Mouse (Mus musculus) CH12.LX (cell line): Measurements from ENCODE around the gene Mdk. TPM values are rescaled to one million over a fixed set of nuclear protein-coding genes. Genes with fewer than 3 reads are reported as not detected.

Experiments used
- DNase-seq: peaks from one replicate; pipeline ENCODE4 v3.0.0-alpha.2; 2013; ENCODE audit errors: extremely low read depth
- H3K27ac ChIP-seq: 2 replicates; pipeline ENCODE4 v1.5.1; 2012; ENCODE audit warnings: low read depth, mild to moderate bottlenecking, control low read depth, moderate library complexity; ENCODE audit not compliant: insufficient read depth
- H3K27me3 ChIP-seq: replicated peaks from 2 replicates; pipeline ENCODE3; 2012; ENCODE audit warnings: inconsistent platforms
- H3K36me3 ChIP-seq, 2 experiments: replicated peaks in 1 of 2; 2 replicates each; pipeline versions ENCODE3 to v1.6.1; 2012; ENCODE audit warnings: inconsistent platforms in 1 of 2, low read length in 1 of 2, mild to moderate bottlenecking in 1 of 2, mixed read lengths in 1 of 2, moderate library complexity in 1 of 2; ENCODE audit not compliant: control insufficient read depth in 1 of 2, insufficient read depth in 1 of 2
- H3K4me1 ChIP-seq, 2 experiments: 2 replicates each; pipeline ENCODE4 v1.6.1; 2012; ENCODE audit warnings: inconsistent platforms in 1 of 2, moderate library complexity in 1 of 2; ENCODE audit not compliant: insufficient read depth in 2 of 2, control insufficient read depth in 1 of 2
- H3K4me2 ChIP-seq: 2 replicates; pipeline ENCODE4 v1.6.1; 2012; ENCODE audit warnings: low read depth, mild to moderate bottlenecking, control low read depth; ENCODE audit not compliant: poor library complexity, insufficient read depth, severe bottlenecking
- H3K4me3 ChIP-seq, 3 experiments: fragments of 150-350 bp in 1 of 3; sonication (generic) in 1 of 3; replicated peaks in 1 of 3; 2 replicates each; pipeline versions ENCODE3 to v1.5.1; 2011 to 2012; ENCODE audit warnings: low read depth in 2 of 3, low read length in 2 of 3, mild to moderate bottlenecking in 2 of 3, moderate library complexity in 2 of 3, control low read depth in 1 of 3, improper control_type of control experiment in 1 of 3, inconsistent platforms in 1 of 3, mixed read lengths in 1 of 3; ENCODE audit not compliant: poor library complexity in 1 of 3
- H3K79me2 ChIP-seq: replicated peaks from 2 replicates; pipeline ENCODE4 v1.6.1; 2012; ENCODE audit warnings: mild to moderate bottlenecking, moderate library complexity; ENCODE audit not compliant: control insufficient read depth, poor library complexity, insufficient read depth, severe bottlenecking; ENCODE audit errors: extremely low read depth
- H3K9ac ChIP-seq: 2 replicates; pipeline ENCODE4 v1.6.1; 2012; ENCODE audit warnings: low read depth, mild to moderate bottlenecking, control low read depth, moderate library complexity; ENCODE audit not compliant: insufficient read depth
- H3K9me3 ChIP-seq: replicated peaks from 2 replicates; pipeline ENCODE3; 2012; ENCODE audit warnings: low read length, inconsistent platforms, mixed read lengths
- BHLHE40 ChIP-seq: IDR thresholded peaks from 2 replicates; pipeline ENCODE4 v1.6.1; 2011; ENCODE audit warnings: mild to moderate bottlenecking, low read depth, low read length, improper control_type of control experiment
- CHD1 ChIP-seq: IDR thresholded peaks from 2 replicates; pipeline ENCODE4 v1.6.1; 2012; ENCODE audit warnings: low read depth, low read length, improper control_type of control experiment, inconsistent platforms
- CHD2 ChIP-seq: IDR thresholded peaks from 2 replicates; pipeline ENCODE4 v1.6.1; 2011; ENCODE audit warnings: low read length, improper control_type of control experiment
- CTCF ChIP-seq, 2 experiments: IDR thresholded peaks in 1 of 2; conservative IDR thresholded peaks in 1 of 2; 2 replicates each; pipeline ENCODE4 v1.5.1; 2011 to 2012; ENCODE audit warnings: low read depth in 2 of 2, low read length in 2 of 2, improper control_type of control experiment in 1 of 2, inconsistent platforms in 1 of 2, mild to moderate bottlenecking in 1 of 2, moderate library complexity in 1 of 2
- E2F4 ChIP-seq: IDR thresholded peaks from 2 replicates; pipeline ENCODE4 v1.6.1; 2011; ENCODE audit warnings: low read depth, low read length, improper control_type of control experiment; ENCODE audit not compliant: insufficient replicate concordance
- ELF1 ChIP-seq: IDR thresholded peaks from 2 replicates; pipeline ENCODE4 v1.6.1; 2014; ENCODE audit warnings: low read depth, mild to moderate bottlenecking, inconsistent platforms, low read length, improper control_type of control experiment
- GABPA ChIP-seq: IDR thresholded peaks from 2 replicates; pipeline ENCODE4 v1.6.1; 2012; ENCODE audit warnings: low read depth, low read length, improper control_type of control experiment, inconsistent platforms; ENCODE audit not compliant: insufficient replicate concordance
- HCFC1 ChIP-seq: IDR thresholded peaks from 2 replicates; pipeline ENCODE4 v1.6.1; 2012; ENCODE audit warnings: low read depth, mild to moderate bottlenecking, inconsistent platforms, low read length, improper control_type of control experiment
- JUN ChIP-seq: IDR thresholded peaks from 2 replicates; pipeline ENCODE4 v1.6.1; 2011; ENCODE audit warnings: low read depth, mild to moderate bottlenecking, low read length, improper control_type of control experiment, moderate library complexity; ENCODE audit not compliant: insufficient read depth
- KAT2A ChIP-seq: IDR thresholded peaks from 2 replicates; pipeline ENCODE4 v1.6.1; 2012; ENCODE audit warnings: low read length, improper control_type of control experiment, inconsistent platforms; ENCODE audit not compliant: insufficient replicate concordance
- MAZ ChIP-seq: IDR thresholded peaks from 2 replicates; pipeline ENCODE4 v1.6.1; 2012; ENCODE audit warnings: low read depth, mild to moderate bottlenecking, inconsistent platforms, low read length, improper control_type of control experiment, moderate library complexity
- MEF2A ChIP-seq: IDR thresholded peaks from 2 replicates; pipeline ENCODE4 v1.6.1; 2014; ENCODE audit warnings: low read depth, mild to moderate bottlenecking, inconsistent platforms, low read length, improper control_type of control experiment, borderline replicate concordance
- MXI1 ChIP-seq: IDR thresholded peaks from 2 replicates; pipeline ENCODE4 v1.6.1; 2011; ENCODE audit warnings: mild to moderate bottlenecking, low read depth, low read length, improper control_type of control experiment
- MYC ChIP-seq: IDR thresholded peaks from 2 replicates; pipeline ENCODE4 v1.6.1; 2011; ENCODE audit warnings: low read depth, mild to moderate bottlenecking, improper control_type of control experiment, low read length
- NRF1 ChIP-seq: IDR thresholded peaks from 2 replicates; pipeline ENCODE4 v1.6.1; 2014; ENCODE audit warnings: low read depth, mild to moderate bottlenecking, inconsistent platforms, low read length, improper control_type of control experiment, moderate library complexity
- PAX5 ChIP-seq: IDR thresholded peaks from 2 replicates; pipeline ENCODE4 v1.6.1; 2012; ENCODE audit warnings: low read length, inconsistent platforms, mixed read lengths
- POLR2A ChIP-seq: IDR thresholded peaks from 2 replicates; pipeline ENCODE4 v1.6.1; 2011; ENCODE audit warnings: low read depth, mild to moderate bottlenecking, improper control_type of control experiment, low read length
- RAD21 ChIP-seq: IDR thresholded peaks from 2 replicates; pipeline ENCODE4 v1.6.1; 2011; ENCODE audit warnings: low read depth, mild to moderate bottlenecking, low read length, improper control_type of control experiment, moderate library complexity
- RCOR1 ChIP-seq: conservative IDR thresholded peaks from 2 replicates; pipeline ENCODE4 v1.6.1; 2012; ENCODE audit warnings: low read depth, mild to moderate bottlenecking, inconsistent platforms, low read length, improper control_type of control experiment
- SIN3A ChIP-seq: IDR thresholded peaks from 2 replicates; pipeline ENCODE4 v1.6.1; 2012; ENCODE audit warnings: low read length, improper control_type of control experiment, inconsistent platforms
- TBP ChIP-seq: conservative IDR thresholded peaks from 2 replicates; pipeline ENCODE4 v1.6.1; 2011; ENCODE audit warnings: low read depth, low read length, improper control_type of control experiment
- TCF12 ChIP-seq: IDR thresholded peaks from 2 replicates; pipeline ENCODE4 v1.6.1; 2014; ENCODE audit warnings: low read depth, mild to moderate bottlenecking, inconsistent platforms, low read length, improper control_type of control experiment
- USF2 ChIP-seq: conservative IDR thresholded peaks from 2 replicates; pipeline ENCODE4 v1.6.1; 2011; ENCODE audit warnings: low read depth, low read length, improper control_type of control experiment
- ZKSCAN1 ChIP-seq: IDR thresholded peaks from 2 replicates; pipeline ENCODE4 v1.6.1; 2012; ENCODE audit warnings: low read depth, inconsistent platforms, low read length, improper control_type of control experiment, borderline replicate concordance
- ZMIZ1 ChIP-seq: IDR thresholded peaks from 2 replicates; pipeline ENCODE4 v1.6.1; 2012; ENCODE audit warnings: low read depth, mild to moderate bottlenecking, inconsistent platforms, low read length, improper control_type of control experiment
- ZNF384 ChIP-seq: IDR thresholded peaks from 2 replicates; pipeline ENCODE4 v1.6.1; 2012; ENCODE audit warnings: low read depth, low read length, improper control_type of control experiment, inconsistent platforms
- dilution Hi-C: fragments of 300-500 bp; cut with MboI; formaldehyde crosslinking; loops from 2 replicates; pipeline ENCODE4 v1.14.3; 2020; ENCODE audit warnings: low sequenced_read_pairs; ENCODE audit not compliant: extremely low pct_unique_long_range_greater_than_20kb, extremely low pct_ligation_motif_present
- in situ Hi-C: fragments of 300-500 bp; cut with MboI; formaldehyde crosslinking; loops from 3 replicates; pipeline ENCODE4 v1.14.3; 2019; ENCODE audit warnings: low sequenced_read_pairs, low pct_ligation_motif_present, low pct_unique_long_range_greater_than_20kb, mixed read lengths
- polyA plus RNA-seq: library from polyadenylated mRNA; unstranded; fragments of >175 nt; gene quantifications from 2 replicates; pipeline ENCODE4 v1.2.1, GENCODE M21; 2012; ENCODE audit warnings: low read depth; ENCODE audit not compliant: insufficient read length
- total RNA-seq, 2 experiments: library from RNA; depleted of rRNA; stranded (reverse); fragments of 300-350 nt in 1 of 2; fragments of >200 nt in 1 of 2; gene quantifications; 2 replicates each; pipeline ENCODE4 v1.2.3; 2012 to 2014

The Mdk gene
- total and polyA plus RNA-seq, 3 experiments: 0.25 to 2.4 (median 0.34) TPM

DNA sequence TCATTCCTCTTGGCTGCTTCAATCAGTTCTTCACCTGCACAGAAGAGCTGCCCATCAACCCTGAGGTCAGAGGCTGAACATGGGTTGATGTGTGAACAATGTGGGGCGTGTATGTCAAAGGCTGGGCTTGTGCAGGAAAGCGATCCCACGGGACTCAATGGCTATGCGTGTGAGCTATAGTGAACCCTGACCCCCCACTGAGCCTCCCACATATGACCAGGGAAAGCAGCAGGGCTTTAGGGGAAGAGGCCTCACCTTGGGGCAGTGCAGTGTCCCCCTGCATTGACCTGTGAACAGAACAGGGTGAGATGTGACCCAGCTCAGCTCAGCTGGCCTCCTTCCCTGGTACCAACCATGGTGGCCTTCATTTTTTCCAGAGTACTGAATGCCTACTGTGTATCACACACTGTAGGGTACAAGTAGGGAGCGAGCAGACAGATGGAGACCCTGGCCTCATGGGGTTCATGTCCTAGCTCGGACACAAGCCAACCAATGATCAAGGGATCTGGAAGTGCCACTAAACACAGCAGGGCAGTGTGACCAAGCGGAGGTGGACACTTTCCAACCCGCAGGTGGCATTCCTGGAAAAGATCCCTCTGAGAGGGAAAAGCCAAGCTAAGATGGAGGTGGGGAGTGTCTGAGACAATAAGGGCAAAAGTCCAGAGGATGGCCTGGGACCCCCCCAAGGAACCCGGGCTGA is 2.9 kb upstream of the Mdk start:
- H3K4me2 ChIP-seq: no peak overlapping the region
- DNase-seq: no peak
- peaks cover 79 to 96% of the 10 kb centered on the region in 2 experiments for H3K36me3 ChIP-seq
- in situ Hi-C loops: no loop called here
- H3K9me3 ChIP-seq: no peaks in the 10 kb centered on the region
- dilution Hi-C loops: no loop called here
- H3K79me2 ChIP-seq: no peaks in the 10 kb centered on the region
- no peaks in the 10 kb centered on the region for H3K27me3 ChIP-seq
- no peak overlapping the region for H3K4me3 ChIP-seq
- H3K9ac ChIP-seq: no peak overlapping the region
- H3K4me1 ChIP-seq: peaks cover 0 to 20% of the 10 kb centered on the region in 2 experiments; a peak in 2 of 4 replicates
- H3K27ac ChIP-seq: no peak overlapping the region
- no peak for TF ChIP-seq NRF1
- no peak for TF ChIP-seq CHD1
- no peak for TF ChIP-seq E2F4
- no peak for TF ChIP-seq CHD2
- no peak for TF ChIP-seq ZNF384
- no peak for TF ChIP-seq ZKSCAN1
- no peak for TF ChIP-seq USF2
- TF ChIP-seq MYC: no peak
- no peak for TF ChIP-seq KAT2A

DNA sequence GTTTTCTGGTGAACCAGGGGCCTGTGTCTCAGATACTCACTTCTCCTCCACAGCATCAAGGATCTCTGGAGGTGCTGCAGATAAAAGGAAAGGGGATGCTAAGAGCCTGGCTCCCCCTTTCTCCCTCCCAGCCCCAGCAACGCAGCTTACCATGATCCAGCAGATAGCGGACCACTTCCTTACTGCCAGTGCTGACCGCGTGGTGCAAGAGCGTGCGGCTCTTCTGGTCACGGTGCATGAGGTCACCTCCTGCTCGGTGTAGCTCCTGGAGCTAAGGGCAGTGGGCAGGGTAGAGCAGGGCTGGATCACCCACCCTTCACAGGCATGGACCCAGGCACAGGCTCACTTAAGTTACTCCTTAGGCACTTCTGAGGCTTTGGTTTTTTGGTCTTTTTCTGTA is 1.9 kb upstream of the Mdk start:
- Histone ChIP-seq H3K79me2 (no peaks in the 10 kb centered on the region), H3K9me3 (no peaks in the 10 kb centered on the region), H3K4me1 (peaks cover 0 to 23% of the 10 kb centered on the region in 2 experiments; a peak in 2 of 4 replicates), H3K4me3 (no peak overlapping the region), H3K9ac (no peak overlapping the region), H3K36me3 (peaks cover 69 to 94% of the 10 kb centered on the region in 2 experiments), H3K4me2 (no peak overlapping the region), H3K27me3 (no peaks in the 10 kb centered on the region), H3K27ac (no peak overlapping the region)
- DNase-seq: no peak
- in situ Hi-C loops (no loop called here), dilution Hi-C loops (no loop called here)
- no peak for TF ChIP-seq MAZ
- TF ChIP-seq ELF1: no peak
- TF ChIP-seq MEF2A: no peak
- no peak for TF ChIP-seq CHD2
- no peak for TF ChIP-seq SIN3A
- TF ChIP-seq MXI1: no peak
- TF ChIP-seq CTCF (conservative IDR thresholded peaks at IDR 0.05 in 1 of 2, IDR thresholded peaks at IDR 0.05 in 1 of 2; ENCODE audit: low read depth in 2 of 2, low read length in 2 of 2): no peak
- no peak for TF ChIP-seq TCF12
- TF ChIP-seq TBP: no peak
- TF ChIP-seq BHLHE40: no peak
- no peak for TF ChIP-seq GABPA
- no peak for TF ChIP-seq JUN
- TF ChIP-seq PAX5: no peak
- TF ChIP-seq RAD21: no peak
- no peak for TF ChIP-seq ZMIZ1
- no peak for TF ChIP-seq RCOR1
- TF ChIP-seq CHD1: no peak
- no peak for TF ChIP-seq HCFC1
- no peak for TF ChIP-seq POLR2A
- TF ChIP-seq, all 38 proteins: peak for 0
